Mouse (Mus musculus) CH12.LX (cell line): ENCODE results near the gene Nadsyn1. TPM values are rescaled to one million over a fixed set of nuclear protein-coding genes. Genes with fewer than 3 reads are reported as not detected.

Experiments
- DNase-seq: peaks from one replicate; pipeline ENCODE4 v3.0.0-alpha.2; 2013; ENCODE audit errors: extremely low read depth
- H3K27ac ChIP-seq: 2 replicates; pipeline ENCODE4 v1.5.1; 2012; ENCODE audit warnings: low read depth, mild to moderate bottlenecking, control low read depth, moderate library complexity; ENCODE audit not compliant: insufficient read depth
- H3K27me3 ChIP-seq: replicated peaks from 2 replicates; pipeline ENCODE3; 2012; ENCODE audit warnings: inconsistent platforms
- H3K36me3 ChIP-seq, 2 experiments: replicated peaks in 1 of 2; 2 replicates each; pipeline versions ENCODE3 to v1.6.1; 2012; ENCODE audit warnings: inconsistent platforms in 1 of 2, low read length in 1 of 2, mild to moderate bottlenecking in 1 of 2, mixed read lengths in 1 of 2, moderate library complexity in 1 of 2; ENCODE audit not compliant: control insufficient read depth in 1 of 2, insufficient read depth in 1 of 2
- H3K4me1 ChIP-seq, 2 experiments: 2 replicates each; pipeline ENCODE4 v1.6.1; 2012; ENCODE audit warnings: inconsistent platforms in 1 of 2, moderate library complexity in 1 of 2; ENCODE audit not compliant: insufficient read depth in 2 of 2, control insufficient read depth in 1 of 2
- H3K4me2 ChIP-seq: 2 replicates; pipeline ENCODE4 v1.6.1; 2012; ENCODE audit warnings: low read depth, mild to moderate bottlenecking, control low read depth; ENCODE audit not compliant: poor library complexity, insufficient read depth, severe bottlenecking
- H3K4me3 ChIP-seq, 3 experiments: fragments of 150-350 bp in 1 of 3; sonication (generic) in 1 of 3; replicated peaks in 1 of 3; 2 replicates each; pipeline versions ENCODE3 to v1.5.1; 2011 to 2012; ENCODE audit warnings: low read depth in 2 of 3, low read length in 2 of 3, mild to moderate bottlenecking in 2 of 3, moderate library complexity in 2 of 3, control low read depth in 1 of 3, improper control_type of control experiment in 1 of 3, inconsistent platforms in 1 of 3, mixed read lengths in 1 of 3; ENCODE audit not compliant: poor library complexity in 1 of 3
- H3K79me2 ChIP-seq: replicated peaks from 2 replicates; pipeline ENCODE4 v1.6.1; 2012; ENCODE audit warnings: mild to moderate bottlenecking, moderate library complexity; ENCODE audit not compliant: control insufficient read depth, poor library complexity, insufficient read depth, severe bottlenecking; ENCODE audit errors: extremely low read depth
- H3K9ac ChIP-seq: 2 replicates; pipeline ENCODE4 v1.6.1; 2012; ENCODE audit warnings: low read depth, mild to moderate bottlenecking, control low read depth, moderate library complexity; ENCODE audit not compliant: insufficient read depth
- H3K9me3 ChIP-seq: replicated peaks from 2 replicates; pipeline ENCODE3; 2012; ENCODE audit warnings: low read length, inconsistent platforms, mixed read lengths
- CHD1 ChIP-seq: IDR thresholded peaks from 2 replicates; pipeline ENCODE4 v1.6.1; 2012; ENCODE audit warnings: low read depth, low read length, improper control_type of control experiment, inconsistent platforms
- CTCF ChIP-seq, 2 experiments: IDR thresholded peaks in 1 of 2; conservative IDR thresholded peaks in 1 of 2; 2 replicates each; pipeline ENCODE4 v1.5.1; 2011 to 2012; ENCODE audit warnings: low read depth in 2 of 2, low read length in 2 of 2, improper control_type of control experiment in 1 of 2, inconsistent platforms in 1 of 2, mild to moderate bottlenecking in 1 of 2, moderate library complexity in 1 of 2
- ELF1 ChIP-seq: IDR thresholded peaks from 2 replicates; pipeline ENCODE4 v1.6.1; 2014; ENCODE audit warnings: low read depth, mild to moderate bottlenecking, inconsistent platforms, low read length, improper control_type of control experiment
- EP300 ChIP-seq: IDR thresholded peaks from 2 replicates; pipeline ENCODE4 v1.6.1; 2011; ENCODE audit warnings: low read length, improper control_type of control experiment
- JUN ChIP-seq: IDR thresholded peaks from 2 replicates; pipeline ENCODE4 v1.6.1; 2011; ENCODE audit warnings: low read depth, mild to moderate bottlenecking, low read length, improper control_type of control experiment, moderate library complexity; ENCODE audit not compliant: insufficient read depth
- KAT2A ChIP-seq: IDR thresholded peaks from 2 replicates; pipeline ENCODE4 v1.6.1; 2012; ENCODE audit warnings: low read length, improper control_type of control experiment, inconsistent platforms; ENCODE audit not compliant: insufficient replicate concordance
- MAFK ChIP-seq: IDR thresholded peaks from 2 replicates; pipeline ENCODE4 v1.6.1; 2011; ENCODE audit warnings: low read length, improper control_type of control experiment; ENCODE audit not compliant: insufficient replicate concordance
- MEF2A ChIP-seq: IDR thresholded peaks from 2 replicates; pipeline ENCODE4 v1.6.1; 2014; ENCODE audit warnings: low read depth, mild to moderate bottlenecking, inconsistent platforms, low read length, improper control_type of control experiment, borderline replicate concordance
- MXI1 ChIP-seq: IDR thresholded peaks from 2 replicates; pipeline ENCODE4 v1.6.1; 2011; ENCODE audit warnings: mild to moderate bottlenecking, low read depth, low read length, improper control_type of control experiment
- NRF1 ChIP-seq: IDR thresholded peaks from 2 replicates; pipeline ENCODE4 v1.6.1; 2014; ENCODE audit warnings: low read depth, mild to moderate bottlenecking, inconsistent platforms, low read length, improper control_type of control experiment, moderate library complexity
- RAD21 ChIP-seq: IDR thresholded peaks from 2 replicates; pipeline ENCODE4 v1.6.1; 2011; ENCODE audit warnings: low read depth, mild to moderate bottlenecking, low read length, improper control_type of control experiment, moderate library complexity
- RCOR1 ChIP-seq: conservative IDR thresholded peaks from 2 replicates; pipeline ENCODE4 v1.6.1; 2012; ENCODE audit warnings: low read depth, mild to moderate bottlenecking, inconsistent platforms, low read length, improper control_type of control experiment
- SMC3 ChIP-seq: IDR thresholded peaks from 2 replicates; pipeline ENCODE4 v1.6.1; 2011; ENCODE audit warnings: low read depth, low read length, improper control_type of control experiment
- TCF12 ChIP-seq: IDR thresholded peaks from 2 replicates; pipeline ENCODE4 v1.6.1; 2014; ENCODE audit warnings: low read depth, mild to moderate bottlenecking, inconsistent platforms, low read length, improper control_type of control experiment
- UBTF ChIP-seq: IDR thresholded peaks from 2 replicates; pipeline ENCODE4 v1.6.1; 2012; ENCODE audit warnings: low read depth, mild to moderate bottlenecking, inconsistent platforms, low read length, improper control_type of control experiment, moderate library complexity
- USF1 ChIP-seq: IDR thresholded peaks from 2 replicates; pipeline ENCODE4 v1.6.1; 2014; ENCODE audit warnings: low read depth, mild to moderate bottlenecking, inconsistent platforms, low read length, improper control_type of control experiment
- ZC3H11A ChIP-seq: IDR thresholded peaks from 2 replicates; pipeline ENCODE4 v1.6.1; 2012; ENCODE audit warnings: low read depth, mild to moderate bottlenecking, inconsistent platforms, low read length, improper control_type of control experiment
- dilution Hi-C: fragments of 300-500 bp; cut with MboI; formaldehyde crosslinking; loops from 2 replicates; pipeline ENCODE4 v1.14.3; 2020; ENCODE audit warnings: low sequenced_read_pairs; ENCODE audit not compliant: extremely low pct_unique_long_range_greater_than_20kb, extremely low pct_ligation_motif_present
- in situ Hi-C: fragments of 300-500 bp; cut with MboI; formaldehyde crosslinking; loops from 3 replicates; pipeline ENCODE4 v1.14.3; 2019; ENCODE audit warnings: low sequenced_read_pairs, low pct_ligation_motif_present, low pct_unique_long_range_greater_than_20kb, mixed read lengths
- polyA plus RNA-seq: library from polyadenylated mRNA; unstranded; fragments of >175 nt; gene quantifications from 2 replicates; pipeline ENCODE4 v1.2.1, GENCODE M21; 2012; ENCODE audit warnings: low read depth; ENCODE audit not compliant: insufficient read length
- total RNA-seq, 2 experiments: library from RNA; depleted of rRNA; stranded (reverse); fragments of 300-350 nt in 1 of 2; fragments of >200 nt in 1 of 2; gene quantifications; 2 replicates each; pipeline ENCODE4 v1.2.3; 2012 to 2014

Nadsyn1 gene
- total and polyA plus RNA-seq, 3 experiments: 5.4 to 11.7 (median 8.6) TPM

DNA sequence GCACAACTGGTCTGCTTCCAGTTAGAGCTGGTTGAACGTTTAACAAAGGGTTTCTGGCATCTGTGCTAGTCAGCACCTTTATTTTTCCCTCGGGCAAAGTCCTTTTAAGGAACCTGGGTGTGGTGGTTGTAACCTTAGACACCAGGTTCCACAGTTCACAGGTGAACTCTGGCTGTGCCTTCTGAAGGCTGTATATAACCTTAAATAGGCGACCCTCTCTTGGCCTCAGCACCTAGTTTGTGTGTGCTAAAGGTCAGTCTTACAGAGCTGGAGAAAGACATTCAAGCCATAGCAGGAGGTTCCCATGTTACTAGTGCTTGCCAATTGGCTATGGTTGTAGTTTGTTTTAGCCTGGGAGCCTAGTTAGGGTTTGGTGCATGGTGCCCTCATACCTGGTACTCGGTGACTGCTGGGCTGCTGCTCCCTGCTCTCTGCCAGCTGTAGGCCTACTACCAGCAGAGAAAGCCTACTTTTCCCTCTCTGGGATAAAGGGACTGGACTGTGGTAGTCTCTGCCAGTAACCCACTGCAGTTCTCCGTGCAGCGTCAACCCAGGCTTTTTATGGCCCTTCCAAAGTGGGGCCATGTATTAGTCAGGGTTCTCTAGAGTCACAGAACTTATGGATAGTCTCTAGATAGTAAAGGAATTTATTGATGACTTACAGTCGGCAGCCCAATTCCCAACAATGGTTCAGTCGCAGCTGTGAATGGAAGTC lies 26.3 kb upstream of the Nadsyn1 start:
- H3K36me3 ChIP-seq: peaks cover 35 to 53% of the 10 kb centered on the region in 2 experiments
- no peaks in the 10 kb centered on the region for H3K79me2 ChIP-seq
- in situ Hi-C loops: no loop called here
- no peaks in the 10 kb centered on the region for H3K9me3 ChIP-seq
- no peak overlapping the region for H3K4me2 ChIP-seq
- H3K9ac ChIP-seq: no peak overlapping the region
- no peak overlapping the region for H3K27ac ChIP-seq
- no peaks in the 10 kb centered on the region; a peak in 1 of 4 replicates for H3K4me1 ChIP-seq
- TF ChIP-seq USF1: no peak
- no peak for TF ChIP-seq ZC3H11A
- no peak for TF ChIP-seq CHD1
- H3K27me3 ChIP-seq: no peaks in the 10 kb centered on the region
- DNase-seq: no peak
- dilution Hi-C loops: no loop called here
- no peak overlapping the region for H3K4me3 ChIP-seq

DNA sequence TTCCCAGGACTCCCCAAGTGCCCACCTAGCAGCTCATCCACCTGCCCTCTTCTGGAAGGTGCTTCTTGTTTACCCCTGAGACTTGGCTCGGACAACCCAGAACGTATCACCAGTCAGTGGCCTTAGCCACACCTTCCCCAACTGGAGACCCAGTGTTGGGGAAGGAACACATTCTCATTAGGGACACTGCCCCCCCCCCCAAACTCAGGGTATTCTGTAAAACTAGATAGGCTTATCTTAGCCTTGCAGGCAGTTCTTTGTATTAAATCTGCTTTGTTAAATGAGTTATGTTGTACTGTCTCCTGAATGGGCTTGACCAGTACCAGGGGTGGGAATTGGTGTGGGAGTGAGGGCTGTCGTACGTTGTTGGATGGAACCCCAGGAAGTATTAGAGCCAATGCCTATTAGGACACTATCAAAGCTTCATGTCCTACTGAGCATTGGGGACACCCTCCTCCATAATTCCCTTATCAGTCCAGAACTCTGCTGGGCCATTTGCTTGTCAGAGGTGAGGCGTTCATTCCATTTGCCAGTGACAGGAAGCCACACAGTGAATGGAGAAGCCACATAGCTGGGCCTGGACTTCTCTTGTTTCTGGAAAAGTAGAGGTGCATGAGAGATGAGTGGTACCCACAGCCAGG lies 25.6 kb upstream of the Nadsyn1 start:
- peaks cover 0 to 6% of the 10 kb centered on the region in 2 experiments; a peak in 2 of 4 replicates for H3K4me1 ChIP-seq
- no peak for DNase-seq
- TF ChIP-seq RCOR1: no peak
- TF ChIP-seq NRF1: no peak
- TF ChIP-seq MAFK: no peak
- no peak for TF ChIP-seq CTCF (conservative IDR thresholded peaks at IDR 0.05 in 1 of 2, IDR thresholded peaks at IDR 0.05 in 1 of 2; ENCODE audit: low read depth in 2 of 2, low read length in 2 of 2)
- no peak for TF ChIP-seq TCF12
- no peak for TF ChIP-seq ELF1
- TF ChIP-seq KAT2A: no peak
- no peak for TF ChIP-seq MXI1
- H3K4me3 ChIP-seq: no peak overlapping the region
- no peaks in the 10 kb centered on the region for H3K79me2 ChIP-seq
- H3K27me3 ChIP-seq: no peaks in the 10 kb centered on the region
- dilution Hi-C loops: no loop called here
- H3K27ac ChIP-seq: no peak overlapping the region
- peaks cover 41 to 59% of the 10 kb centered on the region in 2 experiments for H3K36me3 ChIP-seq
- no peaks in the 10 kb centered on the region for H3K9me3 ChIP-seq
- no peak overlapping the region for H3K4me2 ChIP-seq
- in situ Hi-C loops: no loop called here
- no peak overlapping the region for H3K9ac ChIP-seq

DNA sequence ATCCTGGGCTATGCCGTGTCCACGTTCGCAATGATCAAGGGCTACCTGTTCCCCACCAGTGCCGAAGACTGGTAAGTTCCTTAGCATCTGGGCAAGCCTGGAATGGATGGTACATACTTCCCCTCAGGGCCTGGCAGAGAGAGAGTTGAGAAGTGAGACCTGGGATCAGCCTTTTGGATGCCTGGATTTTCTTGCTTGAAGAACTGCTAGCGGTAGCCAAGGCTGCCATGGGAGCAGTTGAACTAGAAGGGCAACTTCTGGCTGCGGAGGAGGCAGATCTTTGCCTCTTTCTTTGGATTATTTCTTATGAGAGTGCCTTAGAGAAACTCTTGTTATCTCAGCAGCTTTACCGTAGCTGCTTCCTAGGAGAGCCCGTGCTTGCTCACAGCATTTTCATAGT lies 18.7 kb upstream of the Nadsyn1 start:
- dilution Hi-C loops (no loop called here), in situ Hi-C loops (no loop called here)
- H3K27ac ChIP-seq: no peak overlapping the region
- peaks cover 3 to 20% of the 10 kb centered on the region in 2 experiments; a peak in 3 of 4 replicates for H3K4me1 ChIP-seq
- H3K79me2 ChIP-seq: no peaks in the 10 kb centered on the region
- no peak overlapping the region for H3K4me2 ChIP-seq
- no peak for TF ChIP-seq RAD21
- TF ChIP-seq EP300: no peak
- no peak for TF ChIP-seq MEF2A
- no peak for TF ChIP-seq JUN
- no peak for TF ChIP-seq SMC3
- no peak for TF ChIP-seq KAT2A
- no peak for TF ChIP-seq UBTF
- DNase-seq: no peak
- peaks cover 69 to 96% of the 10 kb centered on the region in 2 experiments for H3K36me3 ChIP-seq
- no peak overlapping the region for H3K4me3 ChIP-seq
- no peaks in the 10 kb centered on the region for H3K27me3 ChIP-seq
- no peak overlapping the region for H3K9ac ChIP-seq
- H3K9me3 ChIP-seq: no peaks in the 10 kb centered on the region
